Mouse (Mus musculus): Measurements from ENCODE around the gene Gal3st3.

DNA sequence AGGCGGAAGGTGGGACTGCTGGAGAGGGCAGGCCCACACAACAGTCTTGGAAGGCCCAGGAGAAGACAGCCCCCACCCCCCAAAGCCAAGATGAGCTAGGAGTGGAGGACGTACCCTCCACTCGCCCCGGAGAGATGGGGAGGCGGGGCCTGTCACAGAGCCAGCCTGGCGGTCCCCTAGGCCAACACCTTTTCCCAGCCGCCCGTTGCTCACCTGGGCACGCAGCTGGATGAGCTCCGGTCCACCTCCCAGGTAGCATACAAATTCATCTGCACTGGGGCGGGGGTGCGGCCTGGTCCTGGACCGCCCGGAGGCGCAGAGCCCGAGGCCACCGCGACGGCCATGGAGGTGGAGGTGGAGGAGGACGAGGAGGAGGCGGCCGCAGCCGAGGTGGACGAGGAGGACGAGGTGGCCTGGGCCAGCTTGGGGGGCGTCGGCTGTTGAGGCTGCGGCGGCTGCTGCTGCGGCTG, 25.8 kb upstream of the Gal3st3 start:
- no peak for TF ChIP-seq GATA1 (IDR thresholded peaks at IDR 0.05; ENCODE audit: borderline replicate concordance, low read length)
- no peak for TF ChIP-seq FLI1 (IDR thresholded peaks at IDR 0.05; ENCODE audit: low read length)

Measured in megakaryocyte, embryonic 14.5 days (primary cell).